Mouse (Mus musculus) brain, embryonic 18.5 days (tissue): ENCODE results near the gene Izumo1r.

Experiments
- DNase-seq: peaks from one replicate; pipeline ENCODE4 v3.0.0-alpha.2; 2012; ENCODE audit warnings: low read depth, low spot score

The Izumo1r gene

GRCm38 (mm10) chr9:14903581-14904378 lies at the start of gene Izumo1r:
Gene Izumo1r, minus strand, starts transcription at chr9:14903949.
- no peak for DNase-seq

- DNase-seq, result no peak
Observed at GRCm38 (mm10) chr9:14951072-14951471, 47.3 kb upstream of the Izumo1r start.

GRCm38 (mm10) chr9:14948843-14949242 lies 45.1 kb upstream of the Izumo1r start:
- no peak for DNase-seq

- no peak for DNase-seq
Observed at GRCm38 (mm10) chr9:14946677-14947076, 42.9 kb upstream of the Izumo1r start.

GRCm38 (mm10) chr9:14945919-14946318 lies 42.2 kb upstream of the Izumo1r start:
- no peak for DNase-seq

- DNase-seq, result no peak
Observed at GRCm38 (mm10) chr9:14942143-14942720, 38.5 kb upstream of the Izumo1r start.

- DNase-seq, result no peak
Observed at GRCm38 (mm10) chr9:14939610-14940009, 35.9 kb upstream of the Izumo1r start.

GRCm38 (mm10) chr9:14937308-14937707 lies 33.6 kb upstream of the Izumo1r start:
- no peak for DNase-seq

- no peak for DNase-seq
Observed at GRCm38 (mm10) chr9:14934851-14935250, 31.1 kb upstream of the Izumo1r start.

GRCm38 (mm10) chr9:14931943-14932342 lies 28.2 kb upstream of the Izumo1r start:
- DNase-seq, result no peak

- no peak for DNase-seq
Observed at GRCm38 (mm10) chr9:14931211-14931610, 27.5 kb upstream of the Izumo1r start.

- DNase-seq, result no peak
Observed at GRCm38 (mm10) chr9:14926593-14926992, 22.8 kb upstream of the Izumo1r start.

GRCm38 (mm10) chr9:14923625-14924024 lies 19.9 kb upstream of the Izumo1r start:
- no peak for DNase-seq

- no peak for DNase-seq
Observed at GRCm38 (mm10) chr9:14921971-14922560, 18.3 kb upstream of the Izumo1r start.

- no peak for DNase-seq
Observed at GRCm38 (mm10) chr9:14921254-14921653, 17.5 kb upstream of the Izumo1r start.

- no peak for DNase-seq
Observed at GRCm38 (mm10) chr9:14920608-14921007, 16.9 kb upstream of the Izumo1r start.

GRCm38 (mm10) chr9:14918825-14919668 lies 15.3 kb upstream of the Izumo1r start:
- DNase-seq, result no peak

GRCm38 (mm10) chr9:14917661-14918060 lies 13.9 kb upstream of the Izumo1r start:
- DNase-seq, result no peak

- DNase-seq, result no peak
Observed at GRCm38 (mm10) chr9:14912037-14912436, 8.3 kb upstream of the Izumo1r start.

- no peak for DNase-seq
Observed at GRCm38 (mm10) chr9:14909981-14910380, 6.2 kb upstream of the Izumo1r start.

- no peak for DNase-seq
Observed at GRCm38 (mm10) chr9:14907816-14908415, 4.2 kb upstream of the Izumo1r start.

- DNase-seq, result no peak
Observed at GRCm38 (mm10) chr9:14905956-14906355, 2.2 kb upstream of the Izumo1r start.
